Mouse (Mus musculus) G1E-ER4 (cell line): ENCODE results near the gene Gm128. TPM values are rescaled to one million over a fixed set of nuclear protein-coding genes. Genes with fewer than 3 reads are reported as not detected.

Source experiments
- GATA1 ChIP-seq: IDR thresholded peaks from one replicate; pipeline ENCODE4 v1.8.0; 2012; ENCODE audit warnings: low read length, inconsistent platforms
- polyA plus RNA-seq: library from polyadenylated mRNA; stranded (reverse); fragments of >175 nt; gene quantifications from 2 replicates; pipeline ENCODE4 v1.2.3, GENCODE M21; 2012

Gm128 gene
- polyA plus RNA-seq, 1 experiment = not detected

GRCm38 (mm10) chr3:95228148-95228893, 13.1 kb downstream of the Gm128 start, which contains the start of gene Cdc42se1:
Gene Cdc42se1, plus strand, starts transcription at chr3:95228732.
- TF ChIP-seq GATA1 = no peak

- no peak for TF ChIP-seq GATA1
Observed at GRCm38 (mm10) chr3:95227214-95227613, 14.2 kb downstream of the Gm128 start.

- TF ChIP-seq GATA1 = no peak
Observed at GRCm38 (mm10) chr3:95224295-95224694, 17.1 kb downstream of the Gm128 start.

- TF ChIP-seq GATA1 = no peak
Observed at GRCm38 (mm10) chr3:95223041-95223440, 18.4 kb downstream of the Gm128 start.

GRCm38 (mm10) chr3:95218466-95219137, 22.8 kb downstream of the Gm128 start:
- no peak for TF ChIP-seq GATA1

- TF ChIP-seq GATA1 = no peak
Observed at GRCm38 (mm10) chr3:95217255-95218134, 23.9 kb downstream of the Gm128 start, which contains the start of gene Gabpb2. Gene Gabpb2, minus strand, starts transcription at chr3:95217916.

GRCm38 (mm10) chr3:95216655-95217254, 24.6 kb downstream of the Gm128 start:
- TF ChIP-seq GATA1 = no peak

- no peak for TF ChIP-seq GATA1
Observed at GRCm38 (mm10) chr3:95213609-95213975, 27.8 kb downstream of the Gm128 start.

- TF ChIP-seq GATA1 = peak; percentile 28
Observed at GRCm38 (mm10) chr3:95210585-95210984, 30.8 kb downstream of the Gm128 start.

- TF ChIP-seq GATA1 = no peak
Observed at GRCm38 (mm10) chr3:95208286-95208685, 33.1 kb downstream of the Gm128 start.

GRCm38 (mm10) chr3:95203880-95204279, 37.5 kb downstream of the Gm128 start:
- no peak for TF ChIP-seq GATA1

- TF ChIP-seq GATA1 = no peak
Observed at GRCm38 (mm10) chr3:95200562-95200961, 40.8 kb downstream of the Gm128 start.

GRCm38 (mm10) chr3:95200132-95200531, 41.3 kb downstream of the Gm128 start:
- TF ChIP-seq GATA1 = no peak

GRCm38 (mm10) chr3:95199101-95199500, 42.3 kb downstream of the Gm128 start:
- no peak for TF ChIP-seq GATA1

- TF ChIP-seq GATA1 = no peak
Observed at GRCm38 (mm10) chr3:95195772-95196171, 45.6 kb downstream of the Gm128 start.
